8 mouse cellular contexts compared by ENCODE assay signal in genomic region chr2:121414139-121414685, GRCm38 (mm10). TPM values are rescaled to one million over a fixed set of nuclear protein-coding genes. Genes with fewer than 3 reads are reported as not detected.
DNase-seq lines count a peak whose midpoint lies in the region; ATAC-seq and TF ChIP-seq lines count a peak whose summit lies in the region.

No protein-coding gene starts in this region.

- peak overlapping the region; percentile 98 for H3K9ac ChIP-seq in forebrain, embryonic 14.5 days (ENCODE audit: low read length)
- peak overlapping the region; percentile 99 for H3K9ac ChIP-seq in kidney, embryonic 14.5 days (ENCODE audit: low read depth, low read length)

- TF ChIP-seq CTCF in bone marrow, adult 2 months (IDR thresholded peaks at IDR 0.05; ENCODE audit: control insufficient read depth, insufficient read depth, low read length): no peak
- no peak for TF ChIP-seq CTCF in thymus, adult 2 months (IDR thresholded peaks at IDR 0.05; ENCODE audit: borderline replicate concordance, control insufficient read depth, extremely low read depth, insufficient read depth, low read length, poor library complexity)

- no peaks in the 10 kb centered on the region for H3K9me3 ChIP-seq in forebrain, embryonic 14.5 days (replicated peaks; ENCODE audit: control insufficient read depth, low read length)
- H3K9me3 ChIP-seq in kidney, embryonic 14.5 days (ENCODE audit: control insufficient read depth, low read length): no peaks in the 10 kb centered on the region

- no peaks in the 10 kb centered on the region for H3K27me3 ChIP-seq in forebrain, embryonic 14.5 days (replicated peaks; ENCODE audit: control insufficient read depth, insufficient read depth, low read length)
- no peaks in the 10 kb centered on the region for H3K27me3 ChIP-seq in kidney, embryonic 14.5 days (ENCODE audit: control insufficient read depth, insufficient read depth, low read length)
- H3K27me3 ChIP-seq in thymus, adult 2 months (ENCODE audit: control insufficient read depth, insufficient read depth, low read length): no peaks in the 10 kb centered on the region

- H3K4me3 ChIP-seq in bone marrow, adult 2 months (replicated peaks; ENCODE audit: control insufficient read depth, low read depth, low read length): peak overlapping the region; percentile 97
- H3K4me3 ChIP-seq in forebrain, embryonic 14.5 days (ENCODE audit: low read depth, low read length): peak overlapping the region; percentile 97
- H3K4me3 ChIP-seq in kidney, embryonic 14.5 days (ENCODE audit: low read length): peak overlapping the region; percentile 98
- H3K4me3 ChIP-seq in thymus, adult 2 months (ENCODE audit: control insufficient read depth, insufficient read depth, low read length): peak overlapping the region; percentile 87

- WGBS in bone marrow, adult 2 months: under 1% methylated on average over 32 of the region's 32 CpGs
- under 1% methylated on average over 32 of the region's 32 CpGs for WGBS in forebrain, embryonic 14.5 days
- WGBS in kidney, embryonic 14.5 days: under 1% methylated on average over 26 of the region's 32 CpGs
- 1% methylated on average over 32 of the region's 32 CpGs for WGBS in thymus, adult 2 months

- peak overlapping the region; percentile 96 for H3K27ac ChIP-seq in bone marrow, adult 2 months (ENCODE audit: control insufficient read depth, insufficient read depth, low read depth, low read length, poor library complexity)
- H3K27ac ChIP-seq in forebrain, embryonic 14.5 days (ENCODE audit: low read depth, low read length): peak overlapping the region; percentile 97
- H3K27ac ChIP-seq in kidney, embryonic 14.5 days (ENCODE audit: low read depth, low read length): peak overlapping the region; percentile 98
- H3K27ac ChIP-seq in thymus, adult 2 months (ENCODE audit: control insufficient read depth, insufficient read depth, low read length): peak overlapping the region; percentile 55

- H3K36me3 ChIP-seq in forebrain, embryonic 14.5 days (ENCODE audit: control insufficient read depth, insufficient read depth, low read length): peaks cover 23% of the 10 kb centered on the region
- peaks cover 29% of the 10 kb centered on the region for H3K36me3 ChIP-seq in kidney, embryonic 14.5 days (ENCODE audit: control insufficient read depth, insufficient read depth, low read length)
- peaks cover 9% of the 10 kb centered on the region; the same call in 1 of the 2 replicates for H3K36me3 ChIP-seq in thymus, adult 2 months (ENCODE audit: control insufficient read depth, insufficient read depth, low read length)

- H3K4me2 ChIP-seq in forebrain, embryonic 14.5 days (ENCODE audit: low read length): peak overlapping the region; percentile 81
- H3K4me2 ChIP-seq in kidney, embryonic 14.5 days (replicated peaks; ENCODE audit: low read depth, low read length): peak overlapping the region; percentile 70

- TF ChIP-seq POLR2A in bone marrow, adult 2 months (IDR thresholded peaks at IDR 0.05; ENCODE audit: borderline replicate concordance, control insufficient read depth, low read depth, low read length): no peak
- TF ChIP-seq POLR2A in thymus, adult 2 months (IDR thresholded peaks at IDR 0.05; ENCODE audit: control insufficient read depth, extremely low read depth, insufficient read depth, low read length, poor library complexity): no peak

- H3K4me1 ChIP-seq in bone marrow, adult 2 months (ENCODE audit: control insufficient read depth, insufficient read depth, low read length): no peaks in the 10 kb centered on the region
- peaks cover 14% of the 10 kb centered on the region for H3K4me1 ChIP-seq in forebrain, embryonic 14.5 days (ENCODE audit: control insufficient read depth, insufficient read depth, low read length)
- peaks cover 11% of the 10 kb centered on the region; the same call in 1 of the 2 replicates for H3K4me1 ChIP-seq in kidney, embryonic 14.5 days (ENCODE audit: control insufficient read depth, insufficient read depth, low read length)
- H3K4me1 ChIP-seq in thymus, adult 2 months (replicated peaks; ENCODE audit: control insufficient read depth, insufficient read depth, low read length): peaks cover 7% of the 10 kb centered on the region

- peak; percentile 54 for ATAC-seq in forebrain, embryonic 14.5 days
- peak; percentile 53 for ATAC-seq in kidney, embryonic 14.5 days (ENCODE audit: low FRiP score, low TSS enrichment)
- peak; percentile 14 for ATAC-seq in megakaryocyte, adult 5-6 weeks (ENCODE audit: poor library complexity, severe bottlenecking)

- peak; percentile 57 for DNase-seq in embryo, embryonic 10 days (ENCODE audit: low spot score)
- DNase-seq in embryo, embryonic 9.5 days (ENCODE audit: extremely low spot score): no peak
- peak; percentile 76 for DNase-seq in A20 (ENCODE audit: low read depth, low spot score)
- peak; percentile 41 for DNase-seq in forebrain, embryonic 14.5 days (ENCODE audit: low spot score)
- peak; percentile 52 for DNase-seq in thymus, adult 2 months

RNA-seq across cellular contexts. Expression of gene Catsper2, which starts 0.6 kb away (rescaled TPM):
- polyA plus RNA-seq in bone marrow, adult 2 months (2011; ENCODE audit: insufficient read depth, insufficient read length, low replicate concordance, missing spikeins): 0.70 and 0.87 TPM in 2 replicates
- 2.0 and 3.2 TPM in 2 replicates for polyA plus RNA-seq in forebrain, embryonic 14.5 days (2014; fragmentation: Nextera tagmentation; extraction: Ambion mirVana)
- polyA plus RNA-seq in kidney, embryonic 14.5 days (2014; fragmentation: Nextera tagmentation; extraction: Ambion mirVana): 2.2 and 2.8 TPM in 2 replicates
- total RNA-seq in megakaryocyte, adult 5-6 weeks (2015): 0.98 and 2.1 TPM in 2 replicates
- 0.89 and 1.4 TPM in 2 replicates for total RNA-seq in megakaryocyte, adult 5-6 weeks (2017)
- 2.1 and 2.6 TPM in 2 replicates for polyA plus RNA-seq in thymus, adult 2 months (2012; rRNA removed)

RNA-seq across cellular contexts. Expression of gene Pdia3, which starts 0.6 kb away (rescaled TPM):
- polyA plus RNA-seq in bone marrow, adult 2 months (2011; ENCODE audit: insufficient read depth, insufficient read length, low replicate concordance, missing spikeins): 113 and 230 TPM in 2 replicates
- 174 and 205 TPM in 2 replicates for polyA plus RNA-seq in forebrain, embryonic 14.5 days (2014; fragmentation: Nextera tagmentation; extraction: Ambion mirVana)
- polyA plus RNA-seq in kidney, embryonic 14.5 days (2014; fragmentation: Nextera tagmentation; extraction: Ambion mirVana): 542 and 571 TPM in 2 replicates
- 273 and 278 TPM in 2 replicates for total RNA-seq in megakaryocyte, adult 5-6 weeks (2015)
- 222 and 236 TPM in 2 replicates for total RNA-seq in megakaryocyte, adult 5-6 weeks (2017)
- polyA plus RNA-seq in thymus, adult 2 months (2012; rRNA removed): 550 and 817 TPM in 2 replicates

RNA-seq across cellular contexts. Expression of gene Strc, which starts 27.2 kb away (rescaled TPM):
- not detected in 2 replicates for polyA plus RNA-seq in bone marrow, adult 2 months (2011; ENCODE audit: insufficient read depth, insufficient read length, low replicate concordance, missing spikeins)
- polyA plus RNA-seq in forebrain, embryonic 14.5 days (2014; fragmentation: Nextera tagmentation; extraction: Ambion mirVana): 0.05 TPM in 1 of 2 replicates, not detected in the other
- polyA plus RNA-seq in kidney, embryonic 14.5 days (2014; fragmentation: Nextera tagmentation; extraction: Ambion mirVana): not detected in 2 replicates
- not detected in 2 replicates for total RNA-seq in megakaryocyte, adult 5-6 weeks (2015)
- total RNA-seq in megakaryocyte, adult 5-6 weeks (2017): not detected in 2 replicates
- polyA plus RNA-seq in thymus, adult 2 months (2012; rRNA removed): 0.47 TPM in 2 replicates

RNA-seq across cellular contexts. Expression of gene Ell3, which starts 29.9 kb away (rescaled TPM):
- 9.1 TPM in 1 of 2 replicates, not detected in the other for polyA plus RNA-seq in bone marrow, adult 2 months (2011; ENCODE audit: insufficient read depth, insufficient read length, low replicate concordance, missing spikeins)
- 0.86 and 1.2 TPM in 2 replicates for polyA plus RNA-seq in forebrain, embryonic 14.5 days (2014; fragmentation: Nextera tagmentation; extraction: Ambion mirVana)
- 12.0 and 12.2 TPM in 2 replicates for polyA plus RNA-seq in kidney, embryonic 14.5 days (2014; fragmentation: Nextera tagmentation; extraction: Ambion mirVana)
- total RNA-seq in megakaryocyte, adult 5-6 weeks (2015): not detected in 2 replicates
- not detected in 2 replicates for total RNA-seq in megakaryocyte, adult 5-6 weeks (2017)
- polyA plus RNA-seq in thymus, adult 2 months (2012; rRNA removed): 0.92 and 1.0 TPM in 2 replicates

RNA-seq across cellular contexts. Expression of gene Serf2, which starts 34.8 kb away (rescaled TPM):
- polyA plus RNA-seq in bone marrow, adult 2 months (2011; ENCODE audit: insufficient read depth, insufficient read length, low replicate concordance, missing spikeins): 261 and 476 TPM in 2 replicates
- polyA plus RNA-seq in forebrain, embryonic 14.5 days (2014; fragmentation: Nextera tagmentation; extraction: Ambion mirVana): 388 and 442 TPM in 2 replicates
- 522 and 664 TPM in 2 replicates for polyA plus RNA-seq in kidney, embryonic 14.5 days (2014; fragmentation: Nextera tagmentation; extraction: Ambion mirVana)
- total RNA-seq in megakaryocyte, adult 5-6 weeks (2015): 390 and 393 TPM in 2 replicates
- 216 and 267 TPM in 2 replicates for total RNA-seq in megakaryocyte, adult 5-6 weeks (2017)
- polyA plus RNA-seq in thymus, adult 2 months (2012; rRNA removed): 370 and 498 TPM in 2 replicates
